Mouse (Mus musculus) yolk sac, embryonic 10.5 days (tissue): ENCODE results near the gene Gfm1.
A peak's percentile ranks its signal among the peaks of the same experiment; 100 is the strongest.

ENCODE experiments used
- DNase-seq: peaks from one replicate; pipeline ENCODE4 v3.0.0-alpha.2; 2017; ENCODE audit warnings: low spot score

Gfm1 gene

DNA sequence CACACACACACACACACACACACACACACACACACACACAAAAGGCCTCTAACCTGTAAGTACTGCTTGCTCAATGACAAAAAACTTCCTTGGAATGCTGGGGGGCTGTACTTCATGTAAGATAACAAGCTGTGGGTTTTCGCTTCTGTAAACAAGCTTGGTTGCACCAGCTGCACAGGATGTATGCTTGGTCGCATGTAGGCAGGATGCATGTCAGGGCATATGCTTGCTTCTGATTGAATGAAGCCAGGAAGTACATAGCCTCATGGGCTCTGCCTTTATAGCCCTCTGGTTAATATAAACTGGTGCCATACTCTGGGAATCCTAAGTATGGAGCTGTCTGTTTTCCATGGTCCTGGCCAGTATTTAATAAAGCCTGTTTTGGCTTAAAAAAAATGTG, 68.1 kb downstream of the Gfm1 start:
- DNase-seq = no peak

DNA sequence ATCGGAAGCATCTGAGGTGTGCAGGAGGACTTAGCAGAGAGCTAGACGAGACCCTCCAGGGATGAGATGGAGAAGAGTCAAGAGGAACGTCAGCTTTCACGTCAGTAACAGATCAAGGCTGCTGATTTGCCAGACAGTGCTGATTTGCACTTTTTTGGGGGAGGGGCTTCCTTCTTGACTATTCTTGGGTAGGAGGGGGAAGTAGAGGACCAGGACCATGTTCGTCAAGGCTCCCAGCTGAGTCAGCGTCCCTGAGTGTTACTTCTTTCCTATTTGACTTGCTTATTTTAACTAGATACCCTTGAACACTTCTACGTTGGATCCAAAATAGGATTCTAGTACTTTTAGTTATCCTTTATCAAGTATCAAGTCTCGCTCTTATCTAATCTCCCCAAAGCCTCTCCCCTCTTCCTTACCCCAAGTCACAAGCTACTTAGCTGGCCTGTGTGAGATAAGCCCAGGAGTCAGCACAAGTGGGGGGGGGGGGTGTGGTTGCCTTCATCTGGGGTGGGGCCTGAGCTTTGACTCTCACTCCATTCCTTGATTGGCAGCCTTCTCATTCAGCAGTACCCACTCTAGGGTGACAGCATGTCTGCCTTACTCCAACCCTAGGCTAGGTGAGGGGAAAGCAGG, 69.0 kb downstream of the Gfm1 start:
- DNase-seq = no peak

DNA sequence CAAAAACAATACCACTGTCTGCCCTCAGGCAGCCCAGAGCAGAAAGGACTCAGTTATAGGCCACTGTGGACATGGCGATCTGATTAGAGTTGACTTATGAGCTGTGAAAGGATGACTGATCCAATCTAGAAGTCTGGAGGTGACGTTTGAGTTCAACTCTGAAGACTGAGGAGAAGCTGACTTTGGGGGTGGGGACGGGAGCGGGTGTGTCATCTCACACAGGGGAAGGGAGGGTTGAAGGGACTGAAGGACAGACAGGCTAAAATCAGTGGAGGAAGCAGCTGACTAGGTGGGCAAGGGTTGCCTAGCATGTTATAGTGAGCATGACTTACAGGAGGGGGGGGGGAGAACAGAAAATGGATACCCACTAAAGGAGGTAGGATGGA, 69.5 kb downstream of the Gfm1 start:
- DNase-seq = no peak

DNA sequence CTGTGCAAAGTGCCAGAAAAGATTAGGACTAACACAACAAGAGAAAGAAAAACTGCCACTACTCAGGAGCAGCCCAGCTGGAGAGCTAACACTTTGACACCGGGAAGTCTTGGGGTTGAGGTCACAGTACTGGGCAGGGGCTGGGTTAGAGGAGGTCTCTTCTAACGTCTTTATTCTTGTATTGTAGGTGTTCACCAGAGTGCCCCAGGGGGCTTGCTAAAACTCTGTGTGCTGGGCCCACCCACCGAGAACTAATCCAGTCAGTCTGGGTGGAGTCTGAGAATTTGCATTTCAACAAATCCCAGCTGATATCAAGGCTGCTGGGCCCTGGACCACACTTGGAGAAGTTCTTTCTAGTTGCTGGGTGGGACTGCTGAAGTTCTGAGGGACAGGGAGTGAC, 74.0 kb downstream of the Gfm1 start:
- no peak for DNase-seq

DNA sequence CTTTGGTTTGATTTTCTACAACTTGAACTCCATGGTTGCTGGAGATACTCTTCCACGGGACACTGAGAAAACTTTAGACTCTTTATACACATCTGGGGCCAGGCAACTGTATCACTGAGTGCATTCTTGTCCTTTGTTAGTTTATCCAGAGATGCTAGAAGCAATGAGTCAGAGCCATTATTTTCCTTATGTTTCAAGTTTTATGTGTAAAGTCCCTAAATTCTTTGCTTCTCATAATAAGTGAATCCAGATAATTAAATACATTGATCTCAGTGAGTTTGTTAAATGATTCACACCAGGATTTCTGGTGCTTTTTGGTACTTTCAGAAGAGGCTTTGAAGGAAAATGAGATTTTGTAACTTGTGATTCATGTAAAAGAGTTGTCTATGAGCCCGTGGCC, 75.4 kb downstream of the Gfm1 start:
- DNase-seq = no peak

DNA sequence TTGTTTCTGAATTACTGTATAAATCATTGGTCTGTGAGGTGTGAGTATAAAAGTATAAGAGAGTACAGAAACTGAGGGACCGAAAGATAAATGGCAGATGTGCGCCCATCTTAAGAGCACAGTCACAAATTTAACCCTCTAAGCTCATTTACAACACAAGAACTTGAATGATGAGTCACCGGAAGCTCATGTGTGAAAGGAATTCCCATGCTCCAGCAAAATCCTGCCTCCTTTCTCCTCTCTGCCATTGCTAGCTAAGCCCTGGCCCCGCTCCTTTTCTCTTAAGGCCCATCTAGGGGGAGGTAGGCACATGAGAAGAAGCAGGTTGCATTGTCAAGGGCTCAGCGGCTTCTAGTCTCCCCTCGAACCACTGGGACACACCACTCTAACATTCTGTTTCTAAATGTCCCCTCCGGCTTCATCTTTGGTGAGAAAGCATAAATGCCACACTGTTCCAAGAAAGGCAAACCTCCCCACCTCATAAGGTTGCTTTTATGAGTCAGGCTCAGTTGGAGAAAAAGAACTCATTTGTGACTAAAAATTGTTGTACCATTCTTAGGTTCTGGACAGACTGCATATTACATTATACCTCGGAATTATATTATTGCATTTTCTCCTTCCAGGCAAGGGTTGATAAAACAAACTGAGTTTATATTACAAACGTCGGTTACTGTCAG, 78.5 kb downstream of the Gfm1 start:
- DNase-seq = no peak

DNA sequence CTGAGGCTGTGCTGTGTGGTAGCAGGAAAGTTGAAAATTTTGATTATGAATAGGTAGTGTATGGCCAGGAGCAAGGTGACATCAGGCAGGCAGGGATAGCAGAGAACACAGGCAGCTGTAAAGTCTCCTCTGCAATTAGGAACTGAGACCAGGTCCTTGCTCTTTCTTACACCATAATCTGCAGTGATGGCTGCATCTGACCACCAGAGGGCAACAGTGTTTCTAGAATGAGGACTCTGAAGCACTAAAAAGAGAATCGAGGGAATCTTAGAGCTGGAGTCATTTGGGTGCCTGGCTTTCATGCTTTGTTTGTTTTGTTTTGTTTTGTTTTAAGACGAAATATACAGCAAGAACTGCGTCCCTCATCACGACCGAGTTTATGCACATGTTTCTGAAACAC, 82.9 kb downstream of the Gfm1 start:
- peak; percentile 69 for DNase-seq

DNA sequence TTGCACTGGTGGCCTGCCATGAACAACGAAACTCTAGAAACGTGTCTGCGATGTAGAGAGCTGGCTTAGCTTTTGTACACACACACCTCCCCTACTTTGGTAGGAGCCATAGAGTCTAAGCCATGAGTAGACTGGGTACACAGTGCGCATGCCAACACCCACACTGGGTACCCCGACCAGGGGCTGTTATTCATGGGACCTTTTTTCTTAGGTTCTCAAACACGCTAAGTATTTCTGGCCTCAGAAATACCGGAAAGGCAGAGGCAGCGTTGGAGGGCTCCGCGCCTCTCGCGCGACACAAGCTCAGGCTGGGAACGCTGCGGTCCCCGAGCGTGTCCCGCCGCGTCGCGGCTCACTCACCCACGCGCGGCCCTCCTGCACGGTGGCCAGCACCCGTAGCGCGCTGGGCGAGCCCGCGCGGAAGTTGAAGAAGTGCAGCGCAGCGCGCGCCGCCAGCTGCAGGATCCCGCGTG, 84.9 kb downstream of the Gfm1 start:
- no peak for DNase-seq

DNA sequence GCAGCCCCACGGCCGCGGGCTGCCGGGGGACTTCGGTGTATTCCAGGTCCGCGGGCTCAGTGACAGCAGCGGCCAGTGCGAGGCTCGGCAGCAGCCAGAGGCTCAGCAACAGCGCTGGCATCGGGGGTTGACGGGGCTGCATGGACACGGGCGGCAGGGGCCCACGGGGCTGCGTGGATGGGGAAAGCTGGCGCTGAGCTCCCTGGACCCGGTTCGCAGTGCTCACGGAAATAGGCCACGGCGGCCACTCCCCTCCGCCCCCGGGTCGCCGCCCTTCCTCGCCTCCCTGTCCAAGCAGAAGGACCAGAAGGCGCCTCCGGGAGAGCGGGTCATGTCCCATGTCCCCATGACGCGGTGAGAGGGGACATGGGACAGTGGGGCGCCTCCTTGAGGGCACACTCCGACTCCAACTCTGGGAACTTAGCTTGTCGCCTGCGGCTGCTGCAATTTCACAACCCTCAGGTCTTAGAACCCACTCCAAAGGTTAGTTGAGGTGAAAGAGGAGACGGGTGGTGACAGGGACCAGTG, 85.4 kb downstream of the Gfm1 start, which contains the start of gene Rarres1:
Rarres1 (minus strand) TSS at position 250 of the 528 bp plus-strand sequence.
- peak; percentile 55 for DNase-seq

DNA sequence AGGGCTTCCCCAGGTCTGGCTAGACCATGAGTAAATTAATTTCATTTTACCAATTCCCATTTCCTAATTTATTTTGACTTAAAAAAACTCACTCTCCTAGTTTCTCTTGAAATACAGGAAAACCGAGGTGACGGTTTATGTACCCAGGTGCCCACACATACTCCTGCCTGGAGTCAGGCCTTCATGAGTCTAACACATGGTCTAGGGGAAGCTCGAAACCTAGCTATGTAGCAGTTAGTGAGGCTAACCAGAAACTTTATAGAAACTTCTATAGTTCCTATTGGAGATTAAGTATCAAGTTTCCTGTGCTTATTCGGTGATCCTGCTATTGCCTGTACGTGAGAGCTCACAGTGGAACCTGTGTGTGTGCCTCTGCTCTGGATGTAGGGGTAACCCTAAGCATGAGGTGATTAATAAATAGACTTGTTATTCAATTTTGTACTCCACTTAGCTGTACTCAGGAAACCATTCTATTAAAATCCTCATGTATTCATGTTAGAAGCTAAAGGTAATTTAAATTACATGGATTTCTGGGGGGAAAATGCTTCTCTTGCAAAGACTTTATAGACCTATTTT, 90.8 kb downstream of the Gfm1 start:
- no peak for DNase-seq

DNA sequence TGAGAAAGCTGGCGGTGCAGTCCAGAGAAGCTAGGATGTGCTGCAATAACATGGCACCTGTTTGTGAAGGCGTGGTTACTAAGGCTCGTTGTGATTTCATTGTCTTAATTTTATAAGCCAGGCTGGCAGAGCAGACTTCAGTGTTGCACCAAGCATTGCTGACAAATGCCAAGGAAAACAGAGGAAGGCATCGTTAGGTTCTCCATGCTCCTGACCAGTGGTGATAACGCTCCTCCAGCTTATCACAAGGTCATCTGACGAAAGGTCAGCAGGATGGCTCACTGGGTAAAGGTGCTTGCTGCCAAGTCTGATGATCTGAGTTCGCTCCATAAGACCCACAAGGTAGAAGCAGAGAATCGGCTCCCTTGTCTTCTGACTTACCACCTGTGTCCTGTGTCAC, 92.8 kb downstream of the Gfm1 start:
- DNase-seq = no peak

DNA sequence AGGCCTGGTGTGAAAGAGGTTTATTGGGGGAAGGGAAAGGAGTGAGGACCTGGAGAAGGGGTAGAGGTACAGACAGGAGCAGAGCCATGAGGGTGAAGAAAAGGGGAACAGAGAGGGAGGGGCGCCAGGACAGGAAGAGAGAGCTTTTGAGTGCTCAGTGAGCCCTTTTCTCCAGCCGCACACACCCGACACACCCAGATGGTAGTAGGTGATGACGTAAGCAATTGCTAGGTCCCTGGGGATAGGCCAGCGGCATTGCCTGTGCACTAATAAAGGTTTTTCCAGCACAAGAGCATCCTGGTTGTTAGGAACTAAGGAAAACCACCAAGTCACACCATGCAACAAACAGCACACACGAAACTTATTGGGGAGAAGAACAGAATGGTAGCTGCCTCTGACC, 94.9 kb downstream of the Gfm1 start:
- DNase-seq = no peak
